Mouse (Mus musculus): ENCODE results near the gene Otulin. TPM values are rescaled to one million over a fixed set of nuclear protein-coding genes. Genes with fewer than 3 reads are reported as not detected.

Otulin gene
- polyA plus RNA-seq, 1 experiment from 2014 or later, result 26.2 TPM

DNA sequence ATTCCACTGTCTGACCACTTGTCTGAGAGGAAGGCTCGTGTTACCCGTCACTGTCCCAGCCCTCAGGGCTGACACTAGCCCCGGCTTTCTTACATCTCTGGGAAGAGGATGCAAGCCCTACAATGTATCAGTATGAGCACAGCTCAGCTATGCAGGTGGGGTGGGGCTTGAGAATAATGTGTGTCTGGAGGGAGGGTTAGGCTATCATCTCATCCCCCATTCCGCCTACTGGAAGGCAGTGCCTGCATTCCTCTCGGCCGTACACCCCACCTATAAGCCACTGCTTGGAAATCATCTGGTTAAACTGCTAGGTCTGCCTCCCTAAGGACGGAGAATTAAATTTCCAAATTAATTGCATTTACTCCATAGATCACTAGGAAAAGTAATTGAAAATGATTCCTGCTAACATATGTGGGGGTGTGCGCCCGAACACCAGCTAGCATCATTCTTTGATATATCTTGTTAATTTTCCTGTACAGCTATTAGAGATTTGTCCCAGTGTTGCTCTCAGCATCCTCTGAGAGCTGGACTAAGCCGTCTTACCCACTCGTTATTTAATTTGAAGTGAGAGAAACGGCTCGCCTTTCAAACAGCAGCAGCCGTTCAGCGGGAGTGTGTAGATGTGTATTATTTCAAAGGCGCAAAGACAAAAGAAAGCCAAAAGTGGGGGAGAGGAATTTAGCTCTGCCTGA lies 71.9 kb downstream of the Otulin start:
- no peak overlapping the region for H3K4me2 ChIP-seq (replicated peaks; ENCODE audit: low read depth, low read length)

DNA sequence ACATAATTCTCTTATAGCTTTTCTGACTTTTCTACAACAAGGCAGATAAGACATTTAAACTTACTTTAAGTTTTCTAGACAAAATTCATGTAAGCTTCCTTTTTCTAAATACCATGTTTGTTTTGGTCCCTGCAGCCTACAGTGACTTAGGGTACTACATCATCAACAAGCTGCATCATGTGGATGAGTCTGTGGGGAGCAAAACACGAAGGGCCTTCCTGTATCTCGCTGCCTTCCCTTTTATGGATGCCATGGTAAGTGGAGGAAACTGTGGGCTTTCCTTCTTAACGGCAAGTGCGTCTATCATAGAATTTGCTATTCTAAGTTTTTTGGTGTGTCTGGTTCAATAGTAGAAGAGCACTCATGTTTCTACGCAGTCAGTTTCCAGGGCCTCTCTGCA lies 76.9 kb downstream of the Otulin start:
- no peak for DNase-seq (ENCODE audit: low spot score)
- Histone ChIP-seq H3K27ac (ENCODE audit: low read length) (no peak overlapping the region), H3K27me3 (replicated peaks; ENCODE audit: insufficient read depth, low read length) (no peaks in the 10 kb centered on the region), H3K4me1 (ENCODE audit: insufficient read depth, low read depth, low read length) (no peaks in the 10 kb centered on the region), H3K9me3 (ENCODE audit: low read length) (no peaks in the 10 kb centered on the region), H3K4me2 (replicated peaks; ENCODE audit: low read depth, low read length) (no peak overlapping the region), H3K9ac (replicated peaks; ENCODE audit: low read depth) (no peak overlapping the region), H3K4me3 (ENCODE audit: low read depth, low read length) (no peak overlapping the region), H3K36me3 (ENCODE audit: insufficient read depth, low read length) (no peaks in the 10 kb centered on the region)
- no peak for ATAC-seq
- 85% methylated on average over 5 of the region's 5 CpGs for WGBS
- TF ChIP-seq CTCF (IDR thresholded peaks at IDR 0.05), result no peak
- TF ChIP-seq EP300 (IDR thresholded peaks at IDR 0.05), result no peak

More for the DNA sequence above, 71.9 kb downstream of the Otulin start:
- Histone ChIP-seq H3K4me3 (ENCODE audit: low read depth, low read length) (no peak overlapping the region), H3K4me1 (ENCODE audit: insufficient read depth, low read depth, low read length) (no peaks in the 10 kb centered on the region), H3K9ac (replicated peaks; ENCODE audit: low read depth) (no peak overlapping the region), H3K27ac (ENCODE audit: low read length) (no peak overlapping the region), H3K36me3 (ENCODE audit: insufficient read depth, low read length) (no peaks in the 10 kb centered on the region), H3K9me3 (ENCODE audit: low read length) (no peaks in the 10 kb centered on the region), H3K27me3 (replicated peaks; ENCODE audit: insufficient read depth, low read length) (no peaks in the 10 kb centered on the region)
- DNase-seq (ENCODE audit: low spot score) (no peak), ATAC-seq (no peak)
- WGBS, result 70% methylated on average over 16 of the region's 16 CpGs
- TF ChIP-seq CTCF (IDR thresholded peaks at IDR 0.05) (no peak), EP300 (IDR thresholded peaks at IDR 0.05) (no peak)

DNA sequence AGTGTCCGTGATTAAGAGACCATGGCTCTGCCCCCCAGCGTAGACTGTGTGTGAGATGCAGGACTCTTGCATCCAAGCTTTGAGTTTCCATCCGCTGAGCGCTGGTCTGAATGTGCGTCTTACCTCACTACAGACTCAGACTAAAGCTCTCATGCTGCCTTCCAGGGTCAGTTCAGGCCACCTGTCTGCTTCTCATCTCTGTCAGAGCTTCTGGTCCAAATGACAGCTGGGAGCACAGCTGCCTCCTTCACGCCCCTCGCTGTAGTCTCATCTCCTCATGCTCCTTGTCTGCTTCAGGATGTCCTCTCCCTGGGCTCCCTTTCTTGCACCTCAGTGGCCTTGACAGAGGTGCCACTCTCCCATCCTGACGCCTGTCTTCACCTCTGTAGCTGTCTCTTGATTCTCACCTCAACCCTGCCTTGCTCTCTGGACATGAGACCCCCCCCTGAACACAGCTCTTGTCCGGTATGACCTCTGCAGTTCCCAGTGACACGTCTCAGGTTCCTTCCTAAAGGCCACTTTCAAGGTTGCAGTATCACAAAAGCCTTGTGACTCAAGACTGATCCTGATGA lies 78.3 kb downstream of the Otulin start:
- no peak overlapping the region for H3K27ac ChIP-seq (ENCODE audit: low read length)
- H3K4me3 ChIP-seq (ENCODE audit: low read depth, low read length), result no peak overlapping the region
- DNase-seq (ENCODE audit: low spot score), result no peak
- H3K36me3 ChIP-seq (ENCODE audit: insufficient read depth, low read length), result no peaks in the 10 kb centered on the region
- no peaks in the 10 kb centered on the region for H3K27me3 ChIP-seq (replicated peaks; ENCODE audit: insufficient read depth, low read length)
- ATAC-seq, result no peak
- 80% methylated on average over 10 of the region's 10 CpGs for WGBS
- H3K4me2 ChIP-seq (replicated peaks; ENCODE audit: low read depth, low read length), result no peak overlapping the region
- TF ChIP-seq CTCF (IDR thresholded peaks at IDR 0.05) (no peak), EP300 (IDR thresholded peaks at IDR 0.05) (no peak)
- H3K9me3 ChIP-seq (ENCODE audit: low read length), result no peaks in the 10 kb centered on the region
- H3K9ac ChIP-seq (replicated peaks; ENCODE audit: low read depth), result no peak overlapping the region
- no peaks in the 10 kb centered on the region for H3K4me1 ChIP-seq (ENCODE audit: insufficient read depth, low read depth, low read length)

DNA sequence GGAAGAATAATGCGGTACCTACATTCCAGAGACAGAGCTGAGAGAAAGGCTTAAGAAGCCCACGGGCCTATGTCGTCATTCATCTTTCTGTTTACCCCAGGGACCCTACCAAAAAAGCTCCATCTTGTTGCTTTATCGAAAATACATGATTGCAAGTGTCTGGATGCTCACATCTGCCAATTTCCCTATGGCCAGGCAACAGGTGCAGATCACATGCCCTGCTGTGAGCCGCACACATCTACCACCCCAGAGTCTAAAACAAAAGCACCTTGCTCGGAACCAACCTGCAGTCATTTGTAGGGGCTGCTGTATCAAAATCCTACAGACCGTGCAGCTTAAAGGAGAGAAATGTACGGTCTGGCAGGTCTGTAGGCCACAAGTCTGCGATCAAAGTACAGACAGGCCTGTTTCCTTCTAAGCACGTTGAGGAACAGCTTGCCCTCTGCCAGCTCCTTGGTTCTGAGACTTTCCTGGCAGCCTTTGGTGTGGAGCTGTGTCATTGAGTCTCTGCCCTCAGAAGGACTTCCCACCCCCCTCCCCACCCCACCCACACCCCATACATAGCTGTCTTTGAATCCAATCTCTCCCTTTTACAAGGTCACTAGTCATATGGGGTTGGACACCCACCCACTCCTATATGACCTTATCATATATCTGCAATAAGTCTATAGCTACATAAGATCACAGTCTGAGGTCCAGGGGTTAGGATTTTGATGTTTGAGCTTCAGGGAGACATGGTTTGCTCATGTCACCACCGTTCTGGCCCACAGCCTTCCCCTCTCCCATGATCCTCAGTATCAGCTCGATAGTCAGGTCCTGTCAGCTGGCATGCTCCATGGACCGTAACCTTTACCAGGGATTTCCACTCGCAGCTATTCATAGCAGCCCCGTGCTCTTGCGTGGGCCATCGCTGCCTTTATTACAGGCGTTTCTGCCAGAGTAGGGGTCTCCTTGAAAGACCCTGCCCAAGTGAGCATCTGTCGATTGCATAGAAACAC lies 79.1 kb downstream of the Otulin start:
- Histone ChIP-seq H3K9me3 (ENCODE audit: low read length) (no peaks in the 10 kb centered on the region), H3K4me2 (replicated peaks; ENCODE audit: low read depth, low read length) (no peak overlapping the region), H3K9ac (replicated peaks; ENCODE audit: low read depth) (no peak overlapping the region), H3K4me1 (ENCODE audit: insufficient read depth, low read depth, low read length) (no peaks in the 10 kb centered on the region), H3K36me3 (ENCODE audit: insufficient read depth, low read length) (no peaks in the 10 kb centered on the region), H3K27ac (ENCODE audit: low read length) (no peak overlapping the region), H3K27me3 (replicated peaks; ENCODE audit: insufficient read depth, low read length) (no peaks in the 10 kb centered on the region), H3K4me3 (ENCODE audit: low read depth, low read length) (no peak overlapping the region)
- 89% methylated on average over 19 of the region's 19 CpGs for WGBS
- TF ChIP-seq CTCF (IDR thresholded peaks at IDR 0.05), result no peak
- TF ChIP-seq EP300 (IDR thresholded peaks at IDR 0.05), result no peak
- DNase-seq (ENCODE audit: low spot score) (no peak), ATAC-seq (no peak)

DNA sequence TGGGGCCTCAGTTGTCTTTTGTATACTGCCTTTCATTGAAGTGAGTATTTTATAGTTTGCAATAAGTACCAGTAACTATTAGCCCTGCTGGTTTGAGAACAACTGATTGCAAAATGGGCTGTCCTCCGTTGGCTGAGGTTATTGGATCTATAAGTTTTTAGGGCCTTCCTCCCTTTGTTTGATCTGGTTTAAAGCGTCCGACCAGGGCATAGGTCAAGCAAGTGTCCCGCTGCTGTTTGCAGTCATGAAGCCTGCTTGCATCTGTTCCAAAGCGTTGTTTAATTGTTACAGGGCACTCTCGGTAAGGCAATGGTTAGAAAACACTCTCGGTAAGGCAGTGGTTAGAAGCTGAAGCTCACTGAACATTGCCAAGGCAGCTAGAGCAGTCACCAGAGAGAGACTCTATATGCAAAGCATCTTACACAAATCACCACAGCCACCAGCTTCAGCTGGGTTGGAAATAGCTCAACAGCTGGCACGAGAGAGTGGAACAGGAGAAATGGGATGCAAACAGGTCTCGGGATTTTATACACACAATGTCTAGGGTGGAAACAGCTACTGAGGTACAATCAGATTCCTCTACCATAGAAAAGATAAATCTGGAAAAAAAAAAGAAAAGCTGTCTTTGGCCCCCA lies 80.0 kb downstream of the Otulin start:
- TF ChIP-seq CTCF (IDR thresholded peaks at IDR 0.05) (no peak), EP300 (IDR thresholded peaks at IDR 0.05) (no peak)
- Histone ChIP-seq H3K9ac (replicated peaks; ENCODE audit: low read depth) (no peak overlapping the region), H3K27ac (ENCODE audit: low read length) (no peak overlapping the region), H3K27me3 (replicated peaks; ENCODE audit: insufficient read depth, low read length) (no peaks in the 10 kb centered on the region), H3K9me3 (ENCODE audit: low read length) (no peaks in the 10 kb centered on the region), H3K36me3 (ENCODE audit: insufficient read depth, low read length) (no peaks in the 10 kb centered on the region), H3K4me1 (ENCODE audit: insufficient read depth, low read depth, low read length) (no peaks in the 10 kb centered on the region), H3K4me2 (replicated peaks; ENCODE audit: low read depth, low read length) (no peak overlapping the region), H3K4me3 (ENCODE audit: low read depth, low read length) (no peak overlapping the region)
- ATAC-seq (no peak), DNase-seq (ENCODE audit: low spot score) (no peak)
- 45% methylated on average over 9 of the region's 9 CpGs for WGBS

DNA sequence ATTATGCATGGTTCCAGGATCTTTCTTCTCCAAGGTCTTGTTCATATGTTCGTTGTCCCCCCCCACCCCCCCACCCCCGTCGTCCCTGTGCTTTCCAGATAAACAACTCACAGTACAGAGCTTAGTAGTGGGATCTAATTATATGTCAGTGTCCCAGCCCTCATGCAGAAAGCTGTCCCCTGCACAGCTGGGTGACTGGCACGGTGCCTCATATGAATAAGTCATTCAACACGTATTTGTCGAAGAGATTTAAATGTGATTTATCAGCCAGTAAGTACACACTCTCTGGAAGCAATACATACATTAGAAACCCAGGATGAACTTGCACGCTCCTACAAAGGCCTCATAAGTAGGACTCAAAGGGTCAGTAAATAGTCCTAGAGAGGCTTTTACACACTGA lies 80.6 kb downstream of the Otulin start:
- TF ChIP-seq CTCF (IDR thresholded peaks at IDR 0.05), result no peak
- no peak for TF ChIP-seq EP300 (IDR thresholded peaks at IDR 0.05)
- Histone ChIP-seq H3K9me3 (ENCODE audit: low read length) (no peaks in the 10 kb centered on the region), H3K4me2 (replicated peaks; ENCODE audit: low read depth, low read length) (no peak overlapping the region), H3K36me3 (ENCODE audit: insufficient read depth, low read length) (no peaks in the 10 kb centered on the region), H3K9ac (replicated peaks; ENCODE audit: low read depth) (no peak overlapping the region), H3K27ac (ENCODE audit: low read length) (no peak overlapping the region), H3K4me1 (ENCODE audit: insufficient read depth, low read depth, low read length) (no peaks in the 10 kb centered on the region), H3K4me3 (ENCODE audit: low read depth, low read length) (no peak overlapping the region), H3K27me3 (replicated peaks; ENCODE audit: insufficient read depth, low read length) (no peaks in the 10 kb centered on the region)
- DNase-seq (ENCODE audit: low spot score) (peak; percentile 14), ATAC-seq (no peak)
- 28% methylated on average over 7 of the region's 7 CpGs for WGBS

All from lung, postnatal 0 days (tissue).